Mouse (Mus musculus): Measurements from ENCODE around the gene Qsox1. TPM values are rescaled to one million over a fixed set of nuclear protein-coding genes. Genes with fewer than 3 reads are reported as not detected.

Qsox1 gene
- polyA plus RNA-seq, 1 experiment from 2014 or later: 15.8 TPM

- Histone ChIP-seq H3K9me3 (no peaks in the 10 kb centered on the region), H3K36me3 (replicated peaks) (no peaks in the 10 kb centered on the region), H3K27ac (no peak overlapping the region), H3K4me3 (no peak overlapping the region), H3K4me1 (peaks cover 32% of the 10 kb centered on the region), H3K27me3 (ENCODE audit: poor library complexity, severe bottlenecking) (peaks cover 100% of the 10 kb centered on the region)
- under 1% methylated on average over 26 of the region's 26 CpGs for WGBS
- no peak for DNase-seq (ENCODE audit: extremely low spot score, low spot score)
These were observed 76.4 kb downstream of the Qsox1 start for GRCm38 (mm10) chr1:155736096-155736825.

DNA sequence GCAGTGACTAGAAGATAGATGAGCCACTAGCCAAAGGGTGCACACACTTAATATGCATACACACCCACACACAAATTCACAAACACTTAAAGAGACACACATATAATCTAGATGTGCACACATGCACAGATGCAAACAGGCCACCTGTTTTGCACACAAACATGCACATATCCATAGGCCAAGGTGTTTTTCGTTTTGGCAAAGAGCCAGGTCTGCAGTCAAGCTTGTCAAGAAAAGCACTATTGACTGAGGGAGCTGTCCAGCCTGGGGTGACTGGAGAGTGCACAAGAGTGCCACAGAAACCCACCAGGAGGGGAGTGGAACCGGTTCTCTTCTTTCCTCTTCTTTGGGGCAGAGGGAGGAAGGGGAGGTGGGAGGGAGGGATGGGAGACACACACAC lies 81.5 kb downstream of the Qsox1 start:
- 0% methylated on average over 2 of the region's 2 CpGs for WGBS
- H3K36me3 ChIP-seq (replicated peaks): no peaks in the 10 kb centered on the region
- 0 out of 2 replicates have a peak, but pooled peaks cover 3% of the 10 kb centered on the region for H3K9me3 ChIP-seq
- no peak overlapping the region for H3K27ac ChIP-seq
- no peak overlapping the region for H3K4me3 ChIP-seq
- DNase-seq (ENCODE audit: extremely low spot score, low spot score): no peak
- peaks cover 16% of the 10 kb centered on the region for H3K4me1 ChIP-seq
- H3K27me3 ChIP-seq (ENCODE audit: poor library complexity, severe bottlenecking): peaks cover 98% of the 10 kb centered on the region

DNA sequence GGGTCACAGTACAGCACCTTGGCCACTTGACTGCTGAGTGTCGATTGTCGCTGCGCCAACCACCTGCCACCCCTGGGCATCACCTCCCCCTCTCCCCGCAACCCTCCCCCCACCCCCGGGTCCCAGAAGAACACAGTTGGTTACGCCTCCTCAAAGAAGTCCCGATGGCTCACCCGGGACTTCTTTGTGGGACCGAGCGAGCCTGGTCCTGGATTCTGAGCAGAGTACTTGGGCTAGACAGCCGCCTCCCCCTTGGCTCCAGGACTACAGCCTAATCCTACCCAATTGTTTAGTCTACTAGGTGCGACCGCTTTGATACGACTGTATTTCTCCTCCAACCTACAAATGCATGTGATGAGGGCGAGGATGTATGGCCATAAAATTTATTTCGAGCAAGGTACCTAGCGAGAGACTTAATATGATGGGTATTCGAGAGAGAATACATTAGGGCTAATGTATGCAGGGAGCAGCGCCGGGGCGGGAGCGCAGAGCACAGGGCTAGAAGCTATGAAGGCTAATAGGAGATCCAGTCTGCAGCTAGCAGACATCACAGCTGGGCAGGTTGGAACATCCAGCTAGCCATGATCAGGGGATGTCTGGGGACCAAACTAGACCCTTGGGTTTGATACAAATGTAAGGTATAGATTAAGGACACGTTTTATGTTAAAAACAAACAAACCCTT lies 83.4 kb downstream of the Qsox1 start:
- H3K4me1 ChIP-seq: peaks cover 11% of the 10 kb centered on the region
- under 1% methylated on average over 23 of the region's 23 CpGs for WGBS
- peak overlapping the region; percentile 19; the same call in 1 of the 2 replicates for H3K4me3 ChIP-seq
- no peak for DNase-seq (ENCODE audit: extremely low spot score, low spot score)
- no peak overlapping the region for H3K27ac ChIP-seq
- peaks cover 8% of the 10 kb centered on the region; the same call in 1 of the 2 replicates for H3K9me3 ChIP-seq
- H3K27me3 ChIP-seq (ENCODE audit: poor library complexity, severe bottlenecking): peaks cover 98% of the 10 kb centered on the region
- no peaks in the 10 kb centered on the region for H3K36me3 ChIP-seq (replicated peaks)

DNA sequence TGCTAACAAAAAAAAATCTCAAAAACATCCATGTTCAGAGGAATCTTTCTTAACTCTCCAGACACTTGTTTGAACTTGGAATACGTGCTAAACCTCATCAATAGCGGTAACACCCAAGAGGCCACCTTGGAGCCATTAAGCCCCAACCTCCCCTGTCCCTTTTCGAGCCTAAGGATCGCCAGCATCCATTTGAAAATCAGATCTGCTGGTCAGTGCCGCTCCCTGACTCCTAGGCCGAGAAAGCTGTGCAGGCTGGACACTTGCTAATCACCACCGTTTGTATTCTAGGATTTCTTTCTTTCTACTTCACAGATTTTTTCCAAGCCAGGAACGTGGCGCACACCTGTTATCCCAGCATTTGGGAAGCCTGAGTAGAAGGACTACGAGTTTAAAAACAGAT lies 84.9 kb downstream of the Qsox1 start:
- peaks cover 98% of the 10 kb centered on the region for H3K27me3 ChIP-seq (ENCODE audit: poor library complexity, severe bottlenecking)
- H3K4me1 ChIP-seq: peaks cover 12% of the 10 kb centered on the region
- no peak for DNase-seq (ENCODE audit: extremely low spot score, low spot score)
- H3K4me3 ChIP-seq: no peak overlapping the region
- no peaks in the 10 kb centered on the region for H3K36me3 ChIP-seq (replicated peaks)
- H3K27ac ChIP-seq: no peak overlapping the region
- peaks cover 8% of the 10 kb centered on the region; the same call in 1 of the 2 replicates for H3K9me3 ChIP-seq
- WGBS: 22% methylated on average over 10 of the region's 10 CpGs

Other genes starting within 250 kb of the Qsox1 start
- gene Lhx4, start 61.2 kb downstream of the Qsox1 start, polyA plus RNA-seq (2016; fragmentation: Nextera tagmentation; extraction: Ambion mirVana): not detected in 2 replicates
- gene Cep350, start 160.4 kb upstream of the Qsox1 start, polyA plus RNA-seq (2016; fragmentation: Nextera tagmentation; extraction: Ambion mirVana): 5.7 and 6.1 TPM in 2 replicates
- gene Tor1aip2, start 222.5 kb upstream of the Qsox1 start, polyA plus RNA-seq (2016; fragmentation: Nextera tagmentation; extraction: Ambion mirVana): 104 and 108 TPM in 2 replicates
- gene Tor1aip1, start 223.6 kb upstream of the Qsox1 start, polyA plus RNA-seq (2016; fragmentation: Nextera tagmentation; extraction: Ambion mirVana): 39.0 and 42.2 TPM in 2 replicates

Measured in forebrain, embryonic 10.5 days (tissue).